Mouse (Mus musculus) MEL-GATA-1-ER (cell line): ENCODE measurements around the gene Zscan4b.
"Not testable (repeated sequence)": the region's sequence is repeated elsewhere in the genome, so short reads cannot be mapped to it uniquely, and the experiment has no call there.

Source experiments
- DNase-seq: peaks from one replicate; pipeline ENCODE4 v3.0.0-alpha.2; 2012; ENCODE audit warnings: low read depth; ENCODE audit errors: extremely low read depth

Gene Zscan4b

DNA sequence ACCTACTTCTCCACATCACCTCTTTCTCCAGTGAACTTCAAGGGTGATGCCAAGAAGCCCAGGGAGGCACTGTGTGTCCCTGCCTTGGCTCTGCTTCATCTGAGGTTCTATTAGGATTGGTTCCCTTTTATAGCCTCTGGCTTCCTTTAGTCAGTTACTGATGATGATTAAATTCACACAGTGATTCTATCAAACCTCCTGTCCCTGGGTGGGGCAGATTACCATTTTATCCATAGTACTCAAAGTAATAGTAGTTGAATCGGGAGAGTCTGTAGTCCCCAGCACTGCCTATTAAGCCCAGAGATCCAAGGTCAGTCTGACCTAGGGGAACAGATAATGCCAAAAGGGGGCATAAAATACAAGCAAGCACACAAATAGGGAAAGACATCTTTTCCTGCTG is at the start of gene Zscan4b:
Gene Zscan4b, minus strand, starts transcription at position 101 of the 400 bp plus-strand sequence.
- not testable (repeated sequence) for DNase-seq
